Mouse (Mus musculus): ENCODE measurements around the gene Cant1. TPM values are rescaled to one million over a fixed set of nuclear protein-coding genes. Genes with fewer than 3 reads are reported as not detected.
"Not testable (repeated sequence)": the region's sequence is repeated elsewhere in the genome, so short reads cannot be mapped to it uniquely, and the experiment has no call there.

Gene Cant1
- polyA plus RNA-seq, 1 experiment, result 1.5 TPM

DNA sequence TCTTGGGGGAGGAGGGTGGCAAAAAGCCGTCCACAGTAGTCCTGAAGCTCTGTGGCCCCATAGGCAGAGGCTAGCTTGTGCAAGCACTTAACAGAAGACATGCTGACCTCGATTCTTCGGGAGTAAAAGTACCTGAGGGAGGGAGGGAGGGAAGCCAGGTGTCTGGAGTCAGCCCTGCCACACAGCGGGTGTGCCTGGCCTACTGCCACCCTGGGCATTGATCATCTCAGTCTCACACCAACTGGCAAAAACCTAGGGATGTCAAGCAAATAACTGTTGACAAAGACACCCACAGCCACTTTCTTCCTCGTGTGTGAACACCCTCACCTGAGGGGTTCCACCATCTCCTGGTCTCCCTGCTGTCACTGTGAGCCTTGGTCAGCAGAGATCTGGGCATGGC is 24.9 kb downstream of the Cant1 start:
- Histone ChIP-seq H3K4me3 (replicated peaks) (no peak overlapping the region), H3K36me3 (ENCODE audit: control insufficient read depth) (peaks cover 16% of the 10 kb centered on the region), H3K9me3 (ENCODE audit: control insufficient read depth, low read length) (peaks cover 3% of the 10 kb centered on the region; the same call in 1 of the 2 replicates), H3K27me3 (ENCODE audit: control insufficient read depth) (no peaks in the 10 kb centered on the region), H3K4me1 (ENCODE audit: control insufficient read depth) (no peaks in the 10 kb centered on the region)
- TF ChIP-seq TAL1 (IDR thresholded peaks at IDR 0.05; ENCODE audit: low read length), result no peak

DNA sequence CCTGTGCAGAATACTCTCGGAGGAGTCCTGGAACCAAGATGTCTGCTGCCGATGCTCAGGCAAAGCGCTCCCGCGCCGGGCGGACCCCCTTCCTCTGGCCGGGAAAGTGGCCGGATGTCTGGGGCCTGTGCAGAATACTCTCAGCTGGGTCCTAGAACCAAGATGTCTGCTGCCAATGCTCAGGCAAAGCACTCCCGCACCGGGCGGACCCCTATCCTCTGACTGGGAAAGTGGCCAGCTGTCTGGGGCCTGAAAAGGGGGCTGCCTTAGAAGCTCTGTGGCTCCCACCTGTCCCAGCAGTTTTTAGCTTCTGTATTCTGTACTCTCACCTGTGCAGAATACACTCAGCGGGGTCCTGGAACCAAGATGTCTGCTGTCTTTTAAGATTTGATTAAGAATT is 31.1 kb downstream of the Cant1 start:
- H3K27me3 ChIP-seq (ENCODE audit: control insufficient read depth); H3K4me3 ChIP-seq (replicated peaks); H3K4me1 ChIP-seq (ENCODE audit: control insufficient read depth): not testable (repeated sequence)

DNA sequence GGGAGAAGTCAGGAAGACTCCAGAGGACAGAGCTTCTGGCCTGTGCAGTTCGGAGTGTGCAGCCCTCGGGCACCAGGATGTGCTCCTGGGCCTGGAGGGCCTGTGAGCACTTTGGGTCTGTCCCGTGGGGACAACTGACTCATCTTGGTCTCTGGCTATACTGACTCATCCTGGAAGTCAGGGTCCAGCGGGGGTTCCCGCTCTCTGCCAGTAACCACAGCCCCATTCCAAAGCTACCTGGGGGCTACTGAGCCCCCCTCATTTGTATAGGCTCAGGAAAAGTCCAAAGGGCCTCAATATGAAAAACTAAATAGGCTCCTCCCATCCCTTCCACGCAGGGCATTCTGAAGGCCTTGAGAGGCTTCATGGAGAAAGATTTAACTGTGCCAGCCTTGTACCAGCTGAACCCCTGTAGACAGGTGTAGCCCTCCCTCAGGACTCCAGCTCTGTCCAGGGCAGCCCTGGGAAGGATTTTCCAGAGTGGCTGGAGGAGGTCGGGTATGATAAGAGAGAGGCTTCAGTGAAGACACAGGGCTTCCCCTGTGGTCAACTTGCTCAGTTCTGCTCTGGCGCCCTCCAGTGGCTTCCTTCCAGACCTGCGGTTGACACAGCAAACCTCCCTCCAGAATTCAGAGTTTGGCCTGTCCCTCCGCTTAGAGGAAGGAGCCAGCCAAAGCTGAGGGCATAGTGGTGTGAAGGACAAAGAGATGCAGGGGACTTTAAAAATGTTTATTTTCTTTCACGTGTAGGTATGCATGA is 39.5 kb downstream of the Cant1 start:
- no peaks in the 10 kb centered on the region for H3K4me1 ChIP-seq (ENCODE audit: control insufficient read depth)
- peaks cover 3% of the 10 kb centered on the region for H3K27me3 ChIP-seq (ENCODE audit: control insufficient read depth)
- no peaks in the 10 kb centered on the region for H3K9me3 ChIP-seq (ENCODE audit: control insufficient read depth, low read length)
- no peak overlapping the region for H3K4me3 ChIP-seq (replicated peaks)
- TF ChIP-seq TAL1 (IDR thresholded peaks at IDR 0.05; ENCODE audit: low read length) (no peak), GATA1 (IDR thresholded peaks at IDR 0.05; ENCODE audit: low read length) (no peak)
- no peaks in the 10 kb centered on the region for H3K36me3 ChIP-seq (ENCODE audit: control insufficient read depth)

More for the DNA sequence above, 31.1 kb downstream of the Cant1 start:
- H3K36me3 ChIP-seq (ENCODE audit: control insufficient read depth); H3K9me3 ChIP-seq (ENCODE audit: control insufficient read depth, low read length): not testable (repeated sequence)

DNA sequence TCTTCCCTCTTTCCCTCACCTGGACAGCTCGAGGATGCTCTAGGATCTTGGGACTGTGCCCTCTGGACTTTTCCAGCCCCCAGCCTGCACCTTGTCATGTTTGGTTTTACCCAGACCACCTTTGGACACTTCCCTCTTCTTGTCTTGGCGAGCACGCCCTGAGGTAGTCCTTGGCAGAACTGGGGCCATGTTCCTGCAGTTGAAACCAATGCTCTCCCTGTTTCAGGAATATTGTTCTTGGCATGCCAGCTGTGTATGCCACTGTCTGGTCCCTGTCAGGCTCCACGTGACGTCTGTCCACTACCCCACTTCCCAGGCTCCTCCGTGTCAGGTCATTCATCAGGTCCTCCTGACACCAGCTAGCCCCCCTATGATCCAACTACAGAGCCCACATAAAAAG is 40.2 kb downstream of the Cant1 start:
- Histone ChIP-seq H3K4me1 (ENCODE audit: control insufficient read depth) (no peaks in the 10 kb centered on the region), H3K9me3 (ENCODE audit: control insufficient read depth, low read length) (no peaks in the 10 kb centered on the region)
- no peak for TF ChIP-seq TAL1 (IDR thresholded peaks at IDR 0.05; ENCODE audit: low read length)
- TF ChIP-seq GATA1 (IDR thresholded peaks at IDR 0.05; ENCODE audit: low read length), result no peak

DNA sequence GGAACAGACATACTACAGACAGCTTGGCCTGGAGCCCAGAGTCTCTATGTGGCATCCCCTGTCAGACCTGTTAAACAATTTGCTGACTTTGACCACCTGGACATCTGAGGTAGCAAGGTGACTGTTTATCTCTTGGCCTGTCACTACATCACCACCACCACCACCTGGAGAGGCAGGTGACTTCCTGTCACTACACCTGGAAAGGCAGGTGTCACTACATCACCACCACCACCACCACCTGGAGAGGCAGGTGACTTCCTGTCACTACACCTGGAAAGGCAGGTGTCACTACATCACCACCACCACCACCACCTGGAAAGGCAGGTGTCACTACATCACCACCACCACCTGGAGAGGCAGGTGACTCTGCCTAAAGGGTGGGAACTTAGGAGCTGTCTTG is 42.6 kb downstream of the Cant1 start:
- H3K9me3 ChIP-seq (ENCODE audit: control insufficient read depth, low read length); H3K4me3 ChIP-seq (replicated peaks); H3K4me1 ChIP-seq (ENCODE audit: control insufficient read depth); H3K36me3 ChIP-seq (ENCODE audit: control insufficient read depth); H3K27me3 ChIP-seq (ENCODE audit: control insufficient read depth): not testable (repeated sequence)

More for the DNA sequence above, 40.2 kb downstream of the Cant1 start:
- H3K4me3 ChIP-seq (replicated peaks), result no peak overlapping the region
- H3K27me3 ChIP-seq (ENCODE audit: control insufficient read depth), result peaks cover 3% of the 10 kb centered on the region
- H3K36me3 ChIP-seq (ENCODE audit: control insufficient read depth), result no peaks in the 10 kb centered on the region

DNA sequence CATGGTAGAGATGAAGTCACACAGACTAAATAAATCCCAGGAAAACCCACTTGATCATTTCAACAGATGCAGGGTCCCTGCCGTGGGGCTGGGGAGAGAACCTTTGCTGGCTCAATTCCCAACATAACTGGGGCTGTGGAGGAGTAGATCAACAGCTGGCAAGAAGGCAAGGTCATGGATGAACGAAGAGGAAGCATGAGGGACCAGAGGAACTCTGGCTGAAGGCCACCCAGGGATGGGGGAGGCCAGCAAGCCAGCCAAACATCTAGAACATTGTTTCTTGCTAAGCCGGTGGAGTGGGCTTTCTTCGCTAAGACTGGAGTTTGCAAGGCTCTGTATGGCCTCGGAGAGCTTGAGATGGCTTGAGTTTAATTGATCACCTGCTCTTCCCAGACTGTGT is 43.0 kb downstream of the Cant1 start:
- TF ChIP-seq TAL1 (IDR thresholded peaks at IDR 0.05; ENCODE audit: low read length) (no peak), GATA1 (IDR thresholded peaks at IDR 0.05; ENCODE audit: low read length) (no peak)
- Histone ChIP-seq H3K36me3 (ENCODE audit: control insufficient read depth) (no peaks in the 10 kb centered on the region), H3K4me3 (replicated peaks) (no peak overlapping the region), H3K27me3 (ENCODE audit: control insufficient read depth) (peaks cover 3% of the 10 kb centered on the region), H3K9me3 (ENCODE audit: control insufficient read depth, low read length) (no peaks in the 10 kb centered on the region), H3K4me1 (ENCODE audit: control insufficient read depth) (no peaks in the 10 kb centered on the region)

DNA sequence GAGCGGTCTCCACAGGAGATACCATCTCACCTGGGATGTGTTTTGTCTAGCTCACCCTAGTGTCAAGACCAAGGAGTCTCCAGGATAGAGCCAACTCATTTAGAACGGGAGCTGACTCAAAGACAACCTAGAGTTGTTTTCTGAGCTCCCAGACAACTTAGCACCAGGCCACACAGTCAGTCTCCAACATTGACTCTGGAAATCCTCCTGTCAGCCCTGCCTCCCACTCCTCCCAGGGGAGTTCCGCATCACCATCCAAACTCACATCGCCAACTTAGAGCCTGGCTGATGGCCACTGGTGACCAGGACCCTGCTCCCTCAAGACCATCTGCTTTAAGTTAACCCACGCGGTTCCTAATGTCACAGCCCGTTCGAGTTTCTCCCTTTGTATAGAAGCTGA is 43.4 kb downstream of the Cant1 start:
- H3K27me3 ChIP-seq (ENCODE audit: control insufficient read depth), result peaks cover 3% of the 10 kb centered on the region

DNA sequence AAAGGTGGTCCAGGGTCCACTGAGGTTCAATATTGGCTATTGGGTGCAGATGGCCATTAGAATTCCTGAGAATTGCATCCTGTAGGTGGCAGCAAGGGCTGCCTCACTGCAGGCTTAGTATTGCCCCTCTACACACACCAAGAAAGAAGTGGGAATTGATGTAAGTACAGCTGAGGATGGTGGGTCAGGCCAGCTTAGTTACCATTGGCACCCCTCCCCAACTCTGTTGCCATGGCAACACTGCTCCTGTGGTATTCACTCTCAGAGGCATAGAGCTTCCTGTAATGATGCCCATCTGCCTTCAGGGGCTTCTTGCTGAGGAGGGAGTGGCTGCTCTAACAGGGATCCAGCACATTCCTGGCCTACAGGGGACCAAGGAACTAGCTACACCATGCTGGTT is 43.9 kb downstream of the Cant1 start:
- no peak for TF ChIP-seq TAL1 (IDR thresholded peaks at IDR 0.05; ENCODE audit: low read length)
- no peak for TF ChIP-seq GATA1 (IDR thresholded peaks at IDR 0.05; ENCODE audit: low read length)
- H3K27me3 ChIP-seq (ENCODE audit: control insufficient read depth), result peaks cover 3% of the 10 kb centered on the region
- no peak overlapping the region for H3K4me3 ChIP-seq (replicated peaks)
- no peaks in the 10 kb centered on the region for H3K4me1 ChIP-seq (ENCODE audit: control insufficient read depth)
- no peaks in the 10 kb centered on the region for H3K9me3 ChIP-seq (ENCODE audit: control insufficient read depth, low read length)
- H3K36me3 ChIP-seq (ENCODE audit: control insufficient read depth), result no peaks in the 10 kb centered on the region

More for the DNA sequence above, 43.4 kb downstream of the Cant1 start:
- Histone ChIP-seq H3K4me1 (ENCODE audit: control insufficient read depth) (no peaks in the 10 kb centered on the region), H3K4me3 (replicated peaks) (no peak overlapping the region), H3K36me3 (ENCODE audit: control insufficient read depth) (no peaks in the 10 kb centered on the region), H3K9me3 (ENCODE audit: control insufficient read depth, low read length) (no peaks in the 10 kb centered on the region)
- TF ChIP-seq TAL1 (IDR thresholded peaks at IDR 0.05; ENCODE audit: low read length) (no peak), GATA1 (IDR thresholded peaks at IDR 0.05; ENCODE audit: low read length) (no peak)

DNA sequence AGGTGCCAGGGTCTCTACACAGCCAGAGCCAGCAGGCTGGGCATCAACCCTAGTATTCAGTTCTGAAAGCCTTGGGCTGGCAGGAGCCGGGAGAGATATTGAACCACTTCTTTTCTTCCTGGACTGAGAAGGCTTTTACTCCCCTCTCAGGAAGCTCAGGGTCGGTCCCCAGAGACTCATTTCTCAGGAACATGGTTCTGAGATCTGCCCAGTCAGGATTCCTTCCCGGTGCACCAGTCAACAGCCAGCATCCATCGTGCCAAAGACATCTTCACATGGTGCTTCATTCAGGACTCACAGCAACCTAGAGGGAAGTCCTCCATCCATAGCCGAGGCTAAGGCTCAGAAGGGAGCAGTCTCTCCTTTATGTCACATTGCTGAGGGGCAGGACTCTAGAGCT is 44.4 kb downstream of the Cant1 start:
- Histone ChIP-seq H3K27me3 (ENCODE audit: control insufficient read depth) (peaks cover 3% of the 10 kb centered on the region), H3K9me3 (ENCODE audit: control insufficient read depth, low read length) (no peaks in the 10 kb centered on the region), H3K4me3 (replicated peaks) (no peak overlapping the region), H3K4me1 (ENCODE audit: control insufficient read depth) (no peaks in the 10 kb centered on the region), H3K36me3 (ENCODE audit: control insufficient read depth) (no peaks in the 10 kb centered on the region)
- TF ChIP-seq TAL1 (IDR thresholded peaks at IDR 0.05; ENCODE audit: low read length), result no peak
- TF ChIP-seq GATA1 (IDR thresholded peaks at IDR 0.05; ENCODE audit: low read length), result no peak

DNA sequence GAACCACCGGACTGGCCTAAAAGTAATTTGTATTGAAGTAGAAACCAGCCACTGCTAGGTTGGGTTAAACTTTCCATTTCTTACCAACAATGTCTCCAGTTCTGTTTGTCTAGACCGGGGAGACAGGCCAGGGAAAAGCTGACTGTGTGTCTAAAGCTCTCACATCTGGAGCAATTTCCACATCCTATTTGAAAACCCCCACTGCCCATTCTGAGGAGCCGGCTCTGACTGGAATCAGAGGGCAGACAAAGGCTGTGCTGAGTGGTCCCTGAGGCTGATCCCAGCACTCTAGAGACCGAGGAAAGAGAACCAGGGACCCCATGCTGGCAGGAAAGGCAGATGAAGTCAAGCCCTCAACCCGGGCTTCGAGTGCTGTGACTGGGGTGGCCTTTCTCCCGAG is 46.2 kb downstream of the Cant1 start:
- H3K4me1 ChIP-seq (ENCODE audit: control insufficient read depth), result no peaks in the 10 kb centered on the region

More for the DNA sequence above, 46.2 kb downstream of the Cant1 start:
- no peaks in the 10 kb centered on the region for H3K36me3 ChIP-seq (ENCODE audit: control insufficient read depth)
- H3K4me3 ChIP-seq (replicated peaks), result no peak overlapping the region
- TF ChIP-seq GATA1 (IDR thresholded peaks at IDR 0.05; ENCODE audit: low read length) (no peak), TAL1 (IDR thresholded peaks at IDR 0.05; ENCODE audit: low read length) (no peak)
- no peaks in the 10 kb centered on the region; the same call in 1 of the 2 replicates for H3K9me3 ChIP-seq (ENCODE audit: control insufficient read depth, low read length)
- H3K27me3 ChIP-seq (ENCODE audit: control insufficient read depth), result peaks cover 6% of the 10 kb centered on the region
